ENCODE assay signal across 15 mouse cellular contexts in genomic region chr10:117635823-117636589, GRCm38 (mm10).
"Had no signal": no experiment of that assay in that cellular context is flagged by ENCODE, and none has a peak within 500 bp of the region (broad histone marks: within the 10 kb centered on the region; RNA-seq: fewer than 3 reads in every experiment).

No protein-coding gene starts in this region.

- H3K27ac ChIP-seq: midbrain, embryonic 10.5 days; midbrain, embryonic 12.5 days; neural tube, embryonic 13.5 days; neural tube, embryonic 15.5 days; stomach, embryonic 15.5 days; stomach, postnatal 0 days had no signal

- DNase-seq: lung, adult 18-20 months; lung, embryonic 14.5 days; lung, postnatal 4 days; midbrain, embryonic 14.5 days; right cerebral cortex, postnatal 14 days; thymus, adult 2 months; thymus, postnatal 25 days; thymus, postnatal 4 days had no signal

- H3K4me3 ChIP-seq: midbrain, embryonic 10.5 days; midbrain, embryonic 12.5 days; myocyte; neural tube, embryonic 13.5 days; neural tube, embryonic 15.5 days; stomach, embryonic 15.5 days had no signal
